Mouse (Mus musculus): ENCODE data around the gene Pepd. TPM values are rescaled to one million over a fixed set of nuclear protein-coding genes. Genes with fewer than 3 reads are reported as not detected.
A peak's percentile ranks its signal among the peaks of the same experiment; 100 is the strongest.

Pepd gene
- polyA plus RNA-seq, 1 experiment from 2014 or later, result 56.0 TPM

- H3K9ac ChIP-seq (ENCODE audit: low read depth, low read length), result no peak overlapping the region
These were observed 123.4 kb downstream of the Pepd start for GRCm38 (mm10) chr7:35035565-35035964.

DNA sequence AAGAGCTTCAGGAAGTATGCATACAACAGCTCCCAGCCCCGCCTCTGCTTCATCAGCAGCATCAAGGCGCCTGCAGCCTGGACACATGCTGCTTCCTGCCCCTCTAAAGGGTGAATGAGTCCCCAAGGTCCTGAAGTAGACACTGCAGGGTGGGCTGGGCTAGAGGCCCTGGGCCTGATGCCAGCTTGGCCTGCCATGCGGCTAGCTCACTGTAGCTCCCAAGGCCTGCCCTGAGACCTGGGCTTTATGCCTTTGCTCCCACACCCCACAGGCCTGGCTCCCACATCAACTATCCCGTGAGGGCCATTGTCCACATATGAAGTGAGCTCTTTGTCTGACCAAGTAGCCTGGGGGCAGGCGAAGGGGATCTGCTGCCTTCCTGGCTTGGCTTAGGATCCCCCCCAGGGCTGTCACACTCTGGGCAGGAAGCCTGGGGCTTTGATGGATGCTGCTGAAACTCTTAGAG is 124.1 kb downstream of the Pepd start:
- Histone ChIP-seq H3K4me1 (ENCODE audit: control insufficient read depth, low read depth, low read length) (peaks cover 8% of the 10 kb centered on the region), H3K9ac (ENCODE audit: low read depth, low read length) (no peak overlapping the region), H3K36me3 (ENCODE audit: control insufficient read depth, insufficient read depth) (no peaks in the 10 kb centered on the region), H3K4me2 (ENCODE audit: low read depth, low read length) (no peak overlapping the region), H3K4me3 (ENCODE audit: low read depth, low read length) (no peak overlapping the region), H3K27me3 (ENCODE audit: control insufficient read depth, insufficient read depth, low read depth, low read length) (no peaks in the 10 kb centered on the region), H3K27ac (ENCODE audit: low read length) (no peak overlapping the region), H3K9me3 (replicated peaks; ENCODE audit: control insufficient read depth, low read length) (no peaks in the 10 kb centered on the region)
- WGBS (ENCODE audit: insufficient replicate concordance), result 55% methylated on average over 5 of the region's 5 CpGs
- peak; percentile 27; the same call in 1 of the 2 replicates for ATAC-seq (ENCODE audit: low read depth)

More at GRCm38 (mm10) chr7:35035565-35035964, 123.4 kb downstream of the Pepd start:
- Histone ChIP-seq H3K4me3 (ENCODE audit: low read depth, low read length) (no peak overlapping the region), H3K9me3 (replicated peaks; ENCODE audit: control insufficient read depth, low read length) (no peaks in the 10 kb centered on the region), H3K27ac (ENCODE audit: low read length) (no peak overlapping the region), H3K4me2 (ENCODE audit: low read depth, low read length) (no peak overlapping the region), H3K27me3 (ENCODE audit: control insufficient read depth, insufficient read depth, low read depth, low read length) (no peaks in the 10 kb centered on the region), H3K4me1 (ENCODE audit: control insufficient read depth, low read depth, low read length) (peaks cover 6% of the 10 kb centered on the region), H3K36me3 (ENCODE audit: control insufficient read depth, insufficient read depth) (no peaks in the 10 kb centered on the region)
- 14% methylated on average over 4 of the region's 4 CpGs for WGBS (ENCODE audit: insufficient replicate concordance)
- ATAC-seq (ENCODE audit: low read depth), result peak; percentile 53

GRCm38 (mm10) chr7:35037408-35037807 is 125.2 kb downstream of the Pepd start:
- Histone ChIP-seq H3K27me3 (ENCODE audit: control insufficient read depth, insufficient read depth, low read depth, low read length) (no peaks in the 10 kb centered on the region), H3K27ac (ENCODE audit: low read length) (no peak overlapping the region), H3K36me3 (ENCODE audit: control insufficient read depth, insufficient read depth) (no peaks in the 10 kb centered on the region), H3K4me1 (ENCODE audit: control insufficient read depth, low read depth, low read length) (peaks cover 9% of the 10 kb centered on the region), H3K9ac (ENCODE audit: low read depth, low read length) (no peak overlapping the region), H3K4me2 (ENCODE audit: low read depth, low read length) (no peak overlapping the region), H3K4me3 (ENCODE audit: low read depth, low read length) (no peak overlapping the region), H3K9me3 (replicated peaks; ENCODE audit: control insufficient read depth, low read length) (no peaks in the 10 kb centered on the region)
- WGBS (ENCODE audit: insufficient replicate concordance), result 55% methylated on average over 6 of the region's 6 CpGs
- ATAC-seq (ENCODE audit: low read depth), result no peak

DNA sequence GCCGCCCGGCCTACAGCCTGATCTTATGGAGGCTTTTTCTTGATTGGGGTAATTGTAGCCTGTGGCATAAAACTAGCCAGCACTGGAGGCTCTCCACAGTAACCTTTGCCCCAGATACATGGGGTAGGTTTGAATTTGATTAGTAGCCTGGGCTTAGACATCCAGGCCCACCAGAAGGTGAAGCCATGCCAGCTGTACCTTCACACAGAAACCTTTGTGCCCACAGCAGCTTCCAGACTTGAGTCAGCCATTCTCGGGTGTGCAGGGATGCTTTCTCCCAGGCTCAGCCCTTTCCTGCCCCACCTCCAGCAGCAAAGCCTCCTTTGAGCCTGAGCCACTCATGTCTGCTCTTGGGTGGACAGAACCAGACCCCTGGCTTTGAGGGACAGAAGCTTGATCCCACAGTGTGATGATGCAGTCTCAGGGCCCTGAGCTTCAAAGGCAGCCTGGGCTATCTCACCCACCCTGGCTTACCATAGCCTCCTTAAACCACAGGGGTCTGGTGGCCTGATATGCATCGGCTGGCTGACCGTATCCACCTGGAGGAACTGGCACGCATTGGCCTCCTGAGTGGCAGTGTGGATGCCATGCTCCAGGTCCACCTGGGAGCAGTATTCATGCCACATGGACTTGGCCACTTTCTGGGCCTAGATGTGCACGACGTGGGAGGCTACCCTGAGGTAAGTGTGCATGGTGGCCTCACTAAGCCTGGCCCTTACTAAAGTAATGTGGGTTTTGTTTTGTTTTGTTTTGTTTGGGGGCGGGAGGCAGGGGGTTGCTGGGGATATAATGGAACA is 128.2 kb downstream of the Pepd start:
- Histone ChIP-seq H3K27ac (ENCODE audit: low read length) (no peak overlapping the region), H3K4me1 (ENCODE audit: control insufficient read depth, low read depth, low read length) (peaks cover 6% of the 10 kb centered on the region), H3K4me2 (ENCODE audit: low read depth, low read length) (no peak overlapping the region), H3K9ac (ENCODE audit: low read depth, low read length) (no peak overlapping the region), H3K36me3 (ENCODE audit: control insufficient read depth, insufficient read depth) (peaks cover 21% of the 10 kb centered on the region), H3K4me3 (ENCODE audit: low read depth, low read length) (no peak overlapping the region), H3K9me3 (replicated peaks; ENCODE audit: control insufficient read depth, low read length) (no peaks in the 10 kb centered on the region), H3K27me3 (ENCODE audit: control insufficient read depth, insufficient read depth, low read depth, low read length) (no peaks in the 10 kb centered on the region)
- 87% methylated on average over 9 of the region's 9 CpGs for WGBS (ENCODE audit: insufficient replicate concordance)
- ATAC-seq (ENCODE audit: low read depth), result no peak

GRCm38 (mm10) chr7:35041286-35042208 is 129.4 kb downstream of the Pepd start:
- Histone ChIP-seq H3K9me3 (replicated peaks; ENCODE audit: control insufficient read depth, low read length) (no peaks in the 10 kb centered on the region), H3K36me3 (ENCODE audit: control insufficient read depth, insufficient read depth) (peaks cover 32% of the 10 kb centered on the region), H3K4me2 (ENCODE audit: low read depth, low read length) (no peak overlapping the region), H3K27me3 (ENCODE audit: control insufficient read depth, insufficient read depth, low read depth, low read length) (no peaks in the 10 kb centered on the region), H3K4me1 (ENCODE audit: control insufficient read depth, low read depth, low read length) (peaks cover 6% of the 10 kb centered on the region), H3K9ac (ENCODE audit: low read depth, low read length) (no peak overlapping the region), H3K4me3 (ENCODE audit: low read depth, low read length) (no peak overlapping the region), H3K27ac (ENCODE audit: low read length) (no peak overlapping the region)
- 73% methylated on average over 2 of the region's 2 CpGs for WGBS (ENCODE audit: insufficient replicate concordance)
- peak; percentile 32; the same call in 1 of the 2 replicates for ATAC-seq (ENCODE audit: low read depth)

- no peak overlapping the region for H3K9ac ChIP-seq (ENCODE audit: low read depth, low read length)
- H3K4me1 ChIP-seq (ENCODE audit: control insufficient read depth, low read depth, low read length), result peaks cover 11% of the 10 kb centered on the region
- no peak overlapping the region for H3K27ac ChIP-seq (ENCODE audit: low read length)
- no peak overlapping the region for H3K4me2 ChIP-seq (ENCODE audit: low read depth, low read length)
- H3K9me3 ChIP-seq (replicated peaks; ENCODE audit: control insufficient read depth, low read length), result no peaks in the 10 kb centered on the region
- ATAC-seq (ENCODE audit: low read depth), result no peak
- H3K4me3 ChIP-seq (ENCODE audit: low read depth, low read length), result no peak overlapping the region
- peaks cover 32% of the 10 kb centered on the region for H3K36me3 ChIP-seq (ENCODE audit: control insufficient read depth, insufficient read depth)
- H3K27me3 ChIP-seq (ENCODE audit: control insufficient read depth, insufficient read depth, low read depth, low read length), result no peaks in the 10 kb centered on the region
These were observed 130.0 kb downstream of the Pepd start for GRCm38 (mm10) chr7:35042209-35042554.

- H3K9ac ChIP-seq (ENCODE audit: low read depth, low read length), result no peak overlapping the region
- no peak overlapping the region for H3K4me2 ChIP-seq (ENCODE audit: low read depth, low read length)
- H3K36me3 ChIP-seq (ENCODE audit: control insufficient read depth, insufficient read depth), result peaks cover 32% of the 10 kb centered on the region
- no peaks in the 10 kb centered on the region for H3K27me3 ChIP-seq (ENCODE audit: control insufficient read depth, insufficient read depth, low read depth, low read length)
- H3K9me3 ChIP-seq (replicated peaks; ENCODE audit: control insufficient read depth, low read length), result no peaks in the 10 kb centered on the region
- ATAC-seq (ENCODE audit: low read depth), result no peak
- H3K4me3 ChIP-seq (ENCODE audit: low read depth, low read length), result no peak overlapping the region
- peaks cover 11% of the 10 kb centered on the region for H3K4me1 ChIP-seq (ENCODE audit: control insufficient read depth, low read depth, low read length)
- 88% methylated on average over 5 of the region's 5 CpGs for WGBS (ENCODE audit: insufficient replicate concordance)
- no peak overlapping the region for H3K27ac ChIP-seq (ENCODE audit: low read length)
These were observed 130.6 kb downstream of the Pepd start for GRCm38 (mm10) chr7:35042759-35043217.

GRCm38 (mm10) chr7:35043266-35043817 is 131.2 kb downstream of the Pepd start:
- 92% methylated on average over 10 of the region's 10 CpGs for WGBS (ENCODE audit: insufficient replicate concordance)
- no peak overlapping the region for H3K9ac ChIP-seq (ENCODE audit: low read depth, low read length)
- no peaks in the 10 kb centered on the region for H3K9me3 ChIP-seq (replicated peaks; ENCODE audit: control insufficient read depth, low read length)
- no peak overlapping the region for H3K4me3 ChIP-seq (ENCODE audit: low read depth, low read length)
- peaks cover 32% of the 10 kb centered on the region for H3K36me3 ChIP-seq (ENCODE audit: control insufficient read depth, insufficient read depth)
- H3K27me3 ChIP-seq (ENCODE audit: control insufficient read depth, insufficient read depth, low read depth, low read length), result no peaks in the 10 kb centered on the region
- ATAC-seq (ENCODE audit: low read depth), result no peak
- no peak overlapping the region for H3K4me2 ChIP-seq (ENCODE audit: low read depth, low read length)
- H3K27ac ChIP-seq (ENCODE audit: low read length), result no peak overlapping the region
- peaks cover 11% of the 10 kb centered on the region for H3K4me1 ChIP-seq (ENCODE audit: control insufficient read depth, low read depth, low read length)
